Mouse (Mus musculus) heart, embryonic 14.5 days (tissue): ENCODE results near the gene Gfm1. TPM values are rescaled to one million over a fixed set of nuclear protein-coding genes. Genes with fewer than 3 reads are reported as not detected.

Experiments
- ATAC-seq: fragments of 200-750 bp; cut with Nextera tagmentation; 2 replicates; pipeline ENCODE4 v1.8.0; 2017; ENCODE audit warnings: low read depth, moderate TSS enrichment; ENCODE audit not compliant: insufficient number of reproducible peaks, insufficient read depth, low FRiP score
- H3K27ac ChIP-seq, 2 experiments: fragments of 200-500 bp in 1 of 2; fragments of 300-500 bp in 1 of 2; sonication (generic) in 1 of 2; replicated peaks in 1 of 2; 2 replicates each; pipeline ENCODE4 v1.5.1; 2012 to 2014; ENCODE audit warnings: low read depth in 2 of 2, low read length in 2 of 2, control low read depth in 1 of 2, mild to moderate bottlenecking in 1 of 2, mixed read lengths in 1 of 2; ENCODE audit not compliant: control insufficient read depth in 1 of 2, insufficient read depth in 1 of 2
- H3K27me3 ChIP-seq: fragments of 300-500 bp; sonication (generic); 2 replicates; pipeline ENCODE4 v1.6.1; 2014; ENCODE audit warnings: mild to moderate bottlenecking, low read length, control low read depth; ENCODE audit not compliant: control insufficient read depth, insufficient read depth
- H3K36me3 ChIP-seq: fragments of 300-500 bp; sonication (generic); 2 replicates; pipeline ENCODE4 v1.6.1; 2014; ENCODE audit warnings: mild to moderate bottlenecking, control low read depth, low read length, mixed read lengths; ENCODE audit not compliant: control insufficient read depth, insufficient read depth
- H3K4me1 ChIP-seq, 2 experiments: fragments of 200-500 bp in 1 of 2; fragments of 300-500 bp in 1 of 2; sonication (generic) in 1 of 2; 2 replicates each; pipeline ENCODE4 v1.6.1; 2012 to 2014; ENCODE audit warnings: low read length in 2 of 2, control low read depth in 1 of 2, mixed read lengths in 1 of 2; ENCODE audit not compliant: control insufficient read depth in 2 of 2, insufficient read depth in 2 of 2
- H3K4me2 ChIP-seq: fragments of 300-500 bp; sonication (generic); 2 replicates; pipeline ENCODE4 v1.6.1; 2014; ENCODE audit warnings: mild to moderate bottlenecking, low read length
- H3K4me3 ChIP-seq, 2 experiments: fragments of 200-500 bp in 1 of 2; fragments of 300-500 bp in 1 of 2; sonication (generic) in 1 of 2; 2 replicates each; pipeline ENCODE4 v1.5.1; 2012 to 2014; ENCODE audit warnings: low read length in 2 of 2, mild to moderate bottlenecking in 2 of 2, control low read depth in 1 of 2, low read depth in 1 of 2, moderate library complexity in 1 of 2; ENCODE audit not compliant: control insufficient read depth in 1 of 2, insufficient read depth in 1 of 2
- H3K9ac ChIP-seq: fragments of 300-500 bp; sonication (generic); 2 replicates; pipeline ENCODE4 v1.6.1; 2014; ENCODE audit warnings: mild to moderate bottlenecking, low read length
- H3K9me3 ChIP-seq: fragments of 300-500 bp; sonication (generic); 2 replicates; pipeline ENCODE4 v1.6.1; 2016; ENCODE audit warnings: low read length, control low read depth; ENCODE audit not compliant: control insufficient read depth
- WGBS: fragments of 180-500 bp; shearing (Covaris S2); extraction: QIAGEN DNeasy Blood & Tissue Kit; methylation state at CpG from one replicate; pipeline ENCODE4 v1.1.7; 2014; 5-methylcytosine and 5-hydroxymethylcytosine counted together
- polyA plus RNA-seq: library from polyadenylated mRNA; unstranded; fragments of >200 nt; fragmentation: Nextera tagmentation; extraction: Ambion mirVana; gene quantifications from 2 replicates; pipeline ENCODE4 v1.2.1, GENCODE M21; 2014

The Gfm1 gene
- polyA plus RNA-seq, 1 experiment from 2014 or later, result 117 TPM

- 91% methylated on average over 7 of the region's 7 CpGs for WGBS
- peaks cover 5 to 14% of the 10 kb centered on the region in 2 experiments; a peak in 3 of 4 replicates for H3K4me1 ChIP-seq
- no peak overlapping the region for H3K4me3 ChIP-seq
- no peak overlapping the region for H3K27ac ChIP-seq
- no peaks in the 10 kb centered on the region for H3K27me3 ChIP-seq
- peaks cover 51% of the 10 kb centered on the region for H3K36me3 ChIP-seq
- no peak for ATAC-seq
- H3K9me3 ChIP-seq, result no peaks in the 10 kb centered on the region
- peak overlapping the region; percentile 90 for H3K4me2 ChIP-seq
- no peak overlapping the region; the same call in 1 of the 2 replicates for H3K9ac ChIP-seq
These were observed 32.1 kb downstream of the Gfm1 start for GRCm38 (mm10) chr3:67462015-67462414.

GRCm38 (mm10) chr3:67462578-67462977 is 32.7 kb downstream of the Gfm1 start:
- Histone ChIP-seq H3K4me1 (peaks cover 5 to 14% of the 10 kb centered on the region in 2 experiments; a peak in 3 of 4 replicates), H3K36me3 (peaks cover 47% of the 10 kb centered on the region), H3K9ac (peak overlapping the region; percentile 85), H3K27me3 (no peaks in the 10 kb centered on the region), H3K27ac (no peak overlapping the region), H3K4me2 (peak overlapping the region; percentile 90), H3K4me3 (peak overlapping the region; percentile 27 to 76; a peak in 3 of 4 replicates), H3K9me3 (no peaks in the 10 kb centered on the region)
- 27% methylated on average over 10 of the region's 10 CpGs for WGBS
- no peak for ATAC-seq

GRCm38 (mm10) chr3:67463001-67463400 is 33.1 kb downstream of the Gfm1 start:
- Histone ChIP-seq H3K9ac (peak overlapping the region; percentile 85), H3K9me3 (no peaks in the 10 kb centered on the region), H3K4me2 (peak overlapping the region; percentile 90), H3K27ac (peak overlapping the region; percentile 77 to 86), H3K27me3 (no peaks in the 10 kb centered on the region), H3K4me1 (peaks cover 5 to 14% of the 10 kb centered on the region in 2 experiments; a peak in 3 of 4 replicates), H3K36me3 (peaks cover 48% of the 10 kb centered on the region), H3K4me3 (peak overlapping the region; percentile 76 to 79)
- ATAC-seq, result no peak; the same call in 1 of the 2 replicates
- 3% methylated on average over 12 of the region's 12 CpGs for WGBS

GRCm38 (mm10) chr3:67463450-67464372 is 33.8 kb downstream of the Gfm1 start, which contains the start of gene Lxn:
TSS of gene Lxn (minus strand) at chr3:67463926.
- Histone ChIP-seq H3K27ac (peak within 1 kb of the TSS; percentile 77 to 86), H3K9ac (peak within 1 kb of the TSS; percentile 85), H3K4me2 (peak within 1 kb of the TSS; percentile 90), H3K4me3 (peak within 1 kb of the TSS; percentile 76 to 79), H3K27me3 (no peaks in the 10 kb centered on the region), H3K36me3 (peaks cover 49% of the 10 kb centered on the region), H3K4me1 (peaks cover 5 to 14% of the 10 kb centered on the region in 2 experiments; a peak in 3 of 4 replicates), H3K9me3 (no peaks in the 10 kb centered on the region)
- under 1% methylated on average over 43 of the region's 43 CpGs for WGBS
- ATAC-seq, result peak; percentile 76

- H3K27ac ChIP-seq, result no peak overlapping the region
These were observed 36.7 kb downstream of the Gfm1 start for GRCm38 (mm10) chr3:67466576-67466975.

GRCm38 (mm10) chr3:67467281-67467680 is 37.4 kb downstream of the Gfm1 start:
- no peaks in the 10 kb centered on the region for H3K27me3 ChIP-seq
- no peak overlapping the region for H3K4me2 ChIP-seq
- H3K4me1 ChIP-seq, result peaks cover 3 to 9% of the 10 kb centered on the region in 2 experiments; a peak in 3 of 4 replicates
- no peak overlapping the region for H3K9ac ChIP-seq
- H3K9me3 ChIP-seq, result no peaks in the 10 kb centered on the region
- WGBS, result 85% methylated on average over 2 of the region's 2 CpGs
- no peak overlapping the region for H3K27ac ChIP-seq
- no peak for ATAC-seq
- peaks cover 35% of the 10 kb centered on the region for H3K36me3 ChIP-seq
- H3K4me3 ChIP-seq, result no peak overlapping the region

More at GRCm38 (mm10) chr3:67466576-67466975, 36.7 kb downstream of the Gfm1 start:
- H3K27me3 ChIP-seq, result no peaks in the 10 kb centered on the region
- 96% methylated on average over 5 of the region's 5 CpGs for WGBS
- H3K4me3 ChIP-seq, result no peak overlapping the region
- no peak overlapping the region for H3K9ac ChIP-seq
- H3K36me3 ChIP-seq, result peaks cover 32% of the 10 kb centered on the region
- H3K4me2 ChIP-seq, result no peak overlapping the region
- no peak for ATAC-seq
- peaks cover 5 to 14% of the 10 kb centered on the region in 2 experiments; a peak in 3 of 4 replicates for H3K4me1 ChIP-seq
- H3K9me3 ChIP-seq, result no peaks in the 10 kb centered on the region

GRCm38 (mm10) chr3:67471408-67472127 is 41.7 kb downstream of the Gfm1 start:
- Histone ChIP-seq H3K4me1 (no peaks in the 10 kb centered on the region), H3K36me3 (peaks cover 64% of the 10 kb centered on the region), H3K9me3 (no peaks in the 10 kb centered on the region), H3K9ac (no peak overlapping the region), H3K4me3 (no peak overlapping the region), H3K27me3 (no peaks in the 10 kb centered on the region), H3K27ac (no peak overlapping the region), H3K4me2 (no peak overlapping the region)
- WGBS, result 65% methylated on average over 4 of the region's 4 CpGs
- ATAC-seq, result no peak
